Mouse (Mus musculus): ENCODE measurements at regions not wholly inside any gene's neighbourhood (a gene's known extent, or its start where the extent isn't known, plus 50 kb on each side); places are given as distances from the start of the nearest gene placed in this dataset.

DNA sequence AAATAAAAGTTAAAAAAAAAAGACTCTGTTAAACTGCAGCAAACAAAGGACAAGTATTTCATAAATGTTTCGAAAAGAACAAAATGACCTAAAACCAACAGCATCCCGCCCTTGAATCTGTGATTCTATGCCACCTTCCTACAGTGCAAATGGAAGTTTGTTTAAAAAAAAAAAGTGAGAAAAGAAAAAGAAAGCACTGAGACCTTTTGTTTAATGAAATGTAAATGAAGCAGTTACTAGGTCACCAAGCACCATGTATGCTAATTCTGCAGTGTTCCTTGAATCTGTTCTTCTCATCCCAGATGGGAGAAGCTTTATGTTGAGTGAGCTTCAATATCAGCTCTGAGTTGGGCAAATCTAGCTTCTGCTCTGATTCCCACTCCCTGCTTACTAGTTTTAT is 64.8 kb downstream of the Dnajb9 start:
- no peak for DNase-seq (ENCODE audit: low spot score in 2 of 2)

DNA sequence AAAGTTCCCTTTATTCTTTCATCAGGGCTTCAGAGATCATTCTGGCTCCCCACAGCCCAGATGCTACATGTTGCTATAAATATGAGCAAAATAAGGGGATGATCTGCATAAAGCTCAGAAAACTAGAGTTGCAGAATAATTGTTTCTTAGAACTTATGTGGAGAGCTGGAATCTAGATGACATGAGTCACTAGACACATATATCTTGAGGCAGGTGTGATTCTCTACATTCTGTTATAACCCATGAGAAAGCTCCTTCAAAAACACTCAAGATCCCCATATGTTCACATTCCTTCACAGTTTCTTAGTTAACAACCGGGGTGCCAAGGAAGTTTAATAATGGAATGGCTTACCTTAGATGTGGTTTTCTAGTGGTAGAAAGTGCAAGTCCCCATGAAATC is 71.1 kb downstream of the Dnajb9 start:
- DNase-seq (ENCODE audit: low spot score in 2 of 2): no peak

GRCm38 (mm10) chr12:44128874-44129273 is 81.3 kb downstream of the Dnajb9 start:
- no peak for DNase-seq (ENCODE audit: low spot score in 2 of 2)

GRCm38 (mm10) chr12:44105085-44105484 is 105.0 kb downstream of the Dnajb9 start:
- DNase-seq (ENCODE audit: low spot score in 2 of 2): no peak

DNA sequence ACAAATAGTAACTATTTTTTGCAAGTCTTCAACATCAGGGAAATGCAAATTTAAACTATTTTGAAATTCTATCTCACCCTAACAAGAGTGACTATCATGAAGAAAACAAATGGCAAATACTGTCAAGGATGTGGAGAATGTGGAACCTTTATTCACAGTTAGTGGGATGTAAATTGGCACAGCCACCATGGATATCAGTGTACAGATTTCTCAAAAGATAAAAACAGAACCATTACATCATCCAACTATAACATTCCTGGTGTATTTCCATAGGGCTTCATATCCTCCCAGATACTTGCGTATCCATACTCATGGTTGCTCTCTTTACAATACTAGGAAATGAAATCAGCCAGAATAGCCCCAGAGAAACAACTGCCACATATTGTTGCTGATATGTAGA is 110.9 kb downstream of the Dnajb9 start:
- no peak for DNase-seq (ENCODE audit: low spot score in 2 of 2)

- DNase-seq (ENCODE audit: low spot score in 2 of 2): no peak
Observed at GRCm38 (mm10) chr12:44071766-44072165, 138.4 kb downstream of the Dnajb9 start.

DNA sequence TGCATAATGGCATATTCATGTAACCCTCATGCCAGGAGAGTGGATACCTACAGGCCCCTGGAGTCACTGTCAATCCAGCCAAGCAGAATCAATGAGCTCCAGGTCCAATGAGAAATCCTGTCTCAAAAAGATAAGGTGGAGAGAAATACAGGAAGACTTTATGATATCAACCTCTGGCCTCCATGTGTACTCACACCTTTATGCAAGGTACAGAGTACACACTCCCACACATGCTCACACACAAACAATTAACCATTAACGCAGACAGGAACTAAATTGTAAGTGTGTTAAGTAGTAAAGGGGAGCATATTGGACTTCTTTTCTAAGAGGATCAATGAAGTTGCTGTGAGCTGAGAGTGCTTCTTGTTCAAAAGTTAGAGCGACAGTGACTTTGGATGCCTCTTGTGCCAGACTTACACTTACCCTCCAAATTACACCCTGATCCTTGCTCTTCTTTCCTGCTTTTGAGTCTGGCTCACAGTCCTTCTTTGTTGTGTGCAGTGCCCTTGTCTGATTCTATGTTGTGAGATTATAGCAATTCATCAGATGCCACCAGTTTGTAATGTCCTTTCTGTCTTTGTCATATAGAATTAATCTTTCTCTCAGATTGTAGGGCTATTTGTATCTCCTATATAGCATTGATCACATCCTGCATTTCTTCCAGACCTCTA is 153.5 kb downstream of the Dnajb9 start:
- DNase-seq (ENCODE audit: low spot score in 2 of 2): no peak

DNA sequence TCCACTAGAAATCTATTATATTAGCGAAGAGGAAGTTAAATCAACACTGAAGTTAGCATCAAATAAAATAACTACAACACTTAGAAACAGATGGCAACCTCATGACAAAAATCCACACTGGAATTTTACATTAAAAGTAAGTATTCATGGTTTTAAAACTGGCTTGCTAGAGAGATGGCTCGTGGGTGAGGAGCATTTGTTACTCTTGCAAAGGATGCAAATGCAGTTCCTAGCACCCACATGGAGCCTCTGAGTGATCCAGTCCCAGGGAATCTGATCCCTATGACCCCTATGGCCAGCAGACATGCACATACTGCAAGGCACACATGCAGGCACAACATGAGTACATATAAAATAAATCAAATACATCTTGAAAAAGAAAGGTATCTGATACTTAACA is 164.3 kb downstream of the Dnajb9 start:
- no peak for DNase-seq (ENCODE audit: low spot score in 2 of 2)

GRCm38 (mm10) chr12:44044388-44045105 is 165.6 kb downstream of the Dnajb9 start:
- no peak for DNase-seq (ENCODE audit: low spot score in 2 of 2)

GRCm38 (mm10) chr12:44006795-44007194 is 203.3 kb downstream of the Dnajb9 start:
- no peak for DNase-seq (ENCODE audit: low spot score in 2 of 2)

GRCm38 (mm10) chr12:43983548-43983947 is 226.6 kb downstream of the Dnajb9 start:
- no peak for DNase-seq (ENCODE audit: low spot score in 2 of 2)

- DNase-seq (ENCODE audit: low spot score in 2 of 2): no peak
Observed at GRCm38 (mm10) chr12:43963973-43964372, 246.2 kb downstream of the Dnajb9 start.

GRCm38 (mm10) chr12:43962551-43963120 is 247.5 kb downstream of the Dnajb9 start:
- peak; percentile 10 to 19 for DNase-seq (ENCODE audit: low spot score in 2 of 2)

GRCm38 (mm10) chr12:43924228-43924627 is 285.9 kb downstream of the Dnajb9 start:
- no peak for DNase-seq (ENCODE audit: low spot score in 2 of 2)

GRCm38 (mm10) chr12:43920396-43920795 is 289.7 kb downstream of the Dnajb9 start:
- DNase-seq (ENCODE audit: low spot score in 2 of 2): no peak

DNA sequence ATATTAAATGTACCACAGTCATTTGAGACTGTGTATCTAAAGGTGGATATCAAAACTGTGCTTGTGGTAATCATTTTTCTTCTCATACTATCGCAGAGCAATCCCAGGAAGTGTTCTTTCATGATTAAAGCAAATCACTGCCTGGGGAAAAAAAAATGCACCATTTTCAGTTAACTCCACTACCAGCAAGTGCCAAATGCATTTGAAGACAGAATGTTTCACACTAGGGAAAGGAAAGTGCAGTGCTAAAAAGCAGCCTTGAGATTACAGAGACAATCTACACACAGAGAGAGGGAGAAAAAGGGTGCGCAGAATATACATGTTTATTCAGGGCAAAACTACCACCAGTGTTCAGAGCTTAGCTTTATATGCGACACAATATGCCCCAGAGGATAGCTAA is 291.0 kb downstream of the Dnajb9 start:
- no peak for DNase-seq (ENCODE audit: low spot score in 2 of 2)

DNA sequence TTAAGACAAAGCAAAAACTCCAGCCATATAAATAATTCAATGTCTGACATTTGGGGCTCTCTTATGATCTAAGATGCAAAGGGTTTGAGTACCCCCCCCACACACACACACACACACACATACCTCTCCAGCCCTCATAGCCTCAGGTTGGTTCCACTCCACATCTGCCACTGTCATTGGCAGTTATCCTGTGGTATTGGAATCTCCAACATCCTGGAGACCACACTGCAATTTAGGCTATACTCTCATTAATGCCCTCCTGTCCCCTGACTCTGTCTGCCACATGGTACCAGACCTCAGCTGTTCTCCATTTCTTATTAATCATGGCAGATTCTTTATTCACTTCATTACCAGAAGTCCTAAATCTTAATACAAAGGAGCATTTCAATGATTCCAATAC is 293.3 kb downstream of the Dnajb9 start:
- no peak for DNase-seq (ENCODE audit: low spot score in 2 of 2)

DNA sequence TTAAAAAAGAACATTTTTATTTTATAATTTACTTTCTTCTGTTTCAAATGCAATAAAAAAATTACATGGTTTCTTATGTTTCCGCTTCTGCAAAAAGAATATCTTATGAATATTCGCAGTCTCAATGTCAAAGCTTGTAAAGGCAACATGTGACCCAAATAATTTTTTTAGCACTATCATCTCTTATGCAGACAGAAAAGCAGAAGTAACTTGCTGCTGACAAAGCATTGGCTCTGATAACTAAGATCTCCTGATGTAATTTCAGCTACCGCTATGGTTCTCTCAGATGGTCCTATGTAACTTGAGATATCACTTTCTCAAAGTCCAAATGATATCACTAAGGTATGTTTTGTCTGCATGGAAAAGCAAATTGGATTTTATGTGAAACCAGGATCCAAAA is 310.9 kb downstream of the Dnajb9 start:
- no peak for DNase-seq (ENCODE audit: low spot score in 2 of 2)

GRCm38 (mm10) chr12:43885596-43885995 is 324.5 kb downstream of the Dnajb9 start:
- no peak for DNase-seq (ENCODE audit: low spot score in 2 of 2)

GRCm38 (mm10) chr12:43860479-43860878 is 349.6 kb downstream of the Dnajb9 start:
- no peak for DNase-seq (ENCODE audit: low spot score in 2 of 2)

DNA sequence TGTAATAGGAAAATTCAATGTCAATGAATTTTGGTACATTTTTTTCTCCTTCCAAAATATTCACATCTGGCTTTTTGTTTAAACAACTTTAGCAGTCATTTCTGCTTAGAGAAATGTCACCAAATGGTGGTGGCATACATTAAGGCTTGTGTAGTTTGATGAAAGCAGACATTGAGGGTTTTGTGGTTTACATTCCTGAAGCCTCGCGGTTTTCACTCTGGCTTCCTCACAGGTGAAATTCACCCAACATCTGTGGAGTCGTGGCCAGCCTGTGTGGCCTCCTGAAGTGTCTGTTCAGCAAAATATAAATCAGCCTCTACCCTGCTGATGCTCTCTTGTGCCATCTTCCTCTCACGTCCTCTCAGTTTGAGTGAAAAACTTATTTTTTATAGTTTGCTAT is 353.8 kb downstream of the Dnajb9 start:
- no peak for DNase-seq (ENCODE audit: low spot score in 2 of 2)

DNA sequence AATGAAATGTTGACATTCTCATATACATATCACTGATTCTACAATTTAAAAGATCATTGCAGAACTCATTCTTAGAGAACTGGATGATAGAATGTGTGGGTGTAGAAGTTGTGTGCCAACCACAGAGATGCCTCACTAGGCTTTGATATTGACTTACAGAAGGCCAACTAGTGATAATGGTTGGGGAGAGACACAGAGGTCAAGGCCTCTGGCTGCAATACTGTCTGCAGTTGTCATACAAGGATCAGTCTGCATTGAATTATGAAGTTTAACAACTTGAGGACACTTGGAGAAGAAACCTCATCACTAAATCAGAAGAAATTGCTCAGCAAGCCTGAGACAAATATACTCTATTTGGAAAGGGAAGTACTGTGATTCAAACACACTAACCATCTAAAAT is 357.9 kb downstream of the Dnajb9 start:
- no peak for DNase-seq (ENCODE audit: low spot score in 2 of 2)
